In the genomic region with DNA sequence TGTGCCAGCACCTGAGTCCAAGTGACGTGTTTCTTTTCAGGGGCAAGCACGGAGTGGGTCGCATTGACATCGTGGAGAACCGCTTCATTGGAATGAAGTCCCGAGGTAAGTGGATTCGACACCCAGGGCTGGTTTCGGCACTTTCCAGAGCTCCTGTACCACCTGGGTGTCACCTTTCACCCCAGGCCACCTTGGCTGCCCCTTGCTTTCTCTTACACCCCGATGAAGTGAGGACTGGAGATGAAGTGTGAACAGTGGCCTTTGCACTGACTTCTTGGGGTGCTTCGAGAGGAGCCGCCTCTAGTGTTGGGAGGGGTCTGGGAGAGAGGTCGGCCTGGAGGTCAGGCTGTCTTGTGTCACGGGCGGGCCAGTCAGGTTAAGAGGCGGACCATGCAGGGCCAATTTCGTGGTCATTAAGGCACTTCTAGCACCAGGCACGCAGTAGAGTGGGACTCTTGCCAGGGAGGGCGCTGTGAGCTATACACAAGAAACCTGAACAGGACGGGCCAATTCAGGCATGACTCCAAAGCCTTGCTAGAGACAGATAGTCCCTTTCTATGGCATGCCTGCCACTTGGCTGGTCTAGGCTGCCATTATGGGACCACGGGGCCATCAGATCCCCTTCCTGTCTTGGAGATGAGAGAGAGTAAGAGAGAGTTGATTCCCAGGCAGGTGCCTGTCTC, we compare ENCODE assay signal across 10 mouse cellular contexts. TPM values are rescaled to one million over a fixed set of nuclear protein-coding genes. Genes with fewer than 3 reads are reported as not detected.
DNase-seq lines count a peak whose midpoint lies in the region; ATAC-seq and TF ChIP-seq lines count a peak whose summit lies in the region.
"Had no signal": no experiment of that assay in that cellular context is flagged by ENCODE, and none has a peak within 500 bp of the region (broad histone marks: within the 10 kb centered on the region; RNA-seq: fewer than 3 reads in every experiment).

No protein-coding gene starts in this region.

- H3K4me1 ChIP-seq in MEL (ENCODE audit: control insufficient read depth in 1 of 2, insufficient read depth in 2 of 2, low read length in 2 of 2): peaks cover 0 to 13% of the 10 kb centered on the region in 2 experiments; a peak in 2 of 4 replicates
- H3K4me1 ChIP-seq in cerebellum, adult 2 months (ENCODE audit: control insufficient read depth, insufficient read depth, low read length): peaks cover 5% of the 10 kb centered on the region
- H3K4me1 ChIP-seq in kidney, embryonic 14.5 days (ENCODE audit: control insufficient read depth, insufficient read depth, low read length): peaks cover 17% of the 10 kb centered on the region; the same call in 1 of the 2 replicates
- H3K4me1 ChIP-seq: liver, embryonic 12.5 days had no signal

- 43% methylated on average over 20 of the region's 20 CpGs for WGBS in cerebellum, adult 2 months
- WGBS in kidney, embryonic 14.5 days: 39% methylated on average over 20 of the region's 20 CpGs

- H3K9ac ChIP-seq in MEL (ENCODE audit: control insufficient read depth, low read depth, low read length, poor library complexity, severe bottlenecking): no peak overlapping the region
- no peak overlapping the region for H3K9ac ChIP-seq in kidney, embryonic 14.5 days (ENCODE audit: low read depth, low read length)
- H3K9ac ChIP-seq: liver, embryonic 12.5 days; neural tube, embryonic 13.5 days had no signal

- TF ChIP-seq RAD21 in MEL (IDR thresholded peaks at IDR 0.05; ENCODE audit: low read depth, low read length): no peak; the same call in 1 of the 2 replicates

- H3K27ac ChIP-seq in layer of hippocampus, adult 2 months: no peak overlapping the region
- no peak overlapping the region for H3K27ac ChIP-seq in MEL (ENCODE audit: control insufficient read depth, low read depth, low read length)
- no peak overlapping the region for H3K27ac ChIP-seq in cerebellum, adult 2 months (ENCODE audit: insufficient read depth, low read length)
- no peak overlapping the region for H3K27ac ChIP-seq in kidney, embryonic 14.5 days (ENCODE audit: low read depth, low read length)
- H3K27ac ChIP-seq: liver, embryonic 12.5 days; neural tube, embryonic 13.5 days had no signal

- H3K79me2 ChIP-seq in MEL (ENCODE audit: control insufficient read depth, insufficient read depth, low read length, poor library complexity): no peaks in the 10 kb centered on the region

- 0 out of 2 replicates have a peak, but pooled peaks have one; percentile 5 for TF ChIP-seq CTCF in layer of hippocampus, adult 2 months (conservative IDR thresholded peaks at IDR 0.05)
- TF ChIP-seq CTCF in MEL (IDR thresholded peaks at IDR 0.05 in 2 of 3, conservative IDR thresholded peaks at IDR 0.05 in 1 of 3; ENCODE audit: control insufficient read depth in 1 of 3, insufficient read depth in 1 of 3, low read depth in 2 of 3, low read length in 3 of 3, poor library complexity in 1 of 3, severe bottlenecking in 1 of 3): peak in 2 of 3 experiments; percentile 13 to 15; a peak in 1 of 6 replicates
- TF ChIP-seq CTCF in cerebellum, adult 2 months (IDR thresholded peaks at IDR 0.05; ENCODE audit: borderline replicate concordance, insufficient read depth, low read depth, low read length): no peak

- H3K9me3 ChIP-seq in MEL (replicated peaks; ENCODE audit: insufficient read depth, low read length): no peaks in the 10 kb centered on the region
- H3K9me3 ChIP-seq in kidney, embryonic 14.5 days (ENCODE audit: control insufficient read depth, low read length): no peaks in the 10 kb centered on the region
- H3K9me3 ChIP-seq: liver, embryonic 12.5 days; neural tube, embryonic 13.5 days had no signal

- TF ChIP-seq EP300 in MEL (IDR thresholded peaks at IDR 0.05; ENCODE audit: low read depth in 1 of 2, low read length in 2 of 2): no peak

- no peak for DNase-seq in layer of hippocampus, adult 2 months (ENCODE audit: low spot score in 2 of 2)
- DNase-seq in layer of hippocampus, adult 9-11 months: no peak
- peak; percentile 14 for DNase-seq in MEL (ENCODE audit: low read depth, low spot score)
- DNase-seq in cerebellum, adult 2 months: peak; percentile 53 to 57
- no peak for DNase-seq in thymus, adult 18-20 months
- DNase-seq in layer of hippocampus, adult 9-10 months (ENCODE audit: low spot score): no peak

- no peak for TF ChIP-seq POLR2A in MEL (IDR thresholded peaks at IDR 0.05; ENCODE audit: control insufficient read depth in 1 of 2, insufficient read depth in 1 of 2, low read depth in 1 of 2, low read length in 2 of 2, poor library complexity in 1 of 2)
- no peak for TF ChIP-seq POLR2A in cerebellum, adult 2 months (IDR thresholded peaks at IDR 0.05; ENCODE audit: borderline replicate concordance, insufficient read depth, low read length)

- no peaks in the 10 kb centered on the region for H3K27me3 ChIP-seq in MEL (ENCODE audit: control insufficient read depth in 1 of 2, insufficient read depth in 2 of 2, low read length in 2 of 2)
- no peaks in the 10 kb centered on the region for H3K27me3 ChIP-seq in cerebellum, adult 2 months (ENCODE audit: control insufficient read depth, insufficient read depth, low read length)
- peaks cover 10% of the 10 kb centered on the region; the same call in 1 of the 2 replicates for H3K27me3 ChIP-seq in kidney, embryonic 14.5 days (ENCODE audit: control insufficient read depth, insufficient read depth, low read length)

- no peak overlapping the region for H3K4me2 ChIP-seq in kidney, embryonic 14.5 days (replicated peaks; ENCODE audit: low read depth, low read length)
- H3K4me2 ChIP-seq: liver, embryonic 12.5 days; neural tube, embryonic 13.5 days had no signal

- H3K4me3 ChIP-seq in layer of hippocampus, adult 2 months: no peak overlapping the region
- no peak overlapping the region for H3K4me3 ChIP-seq in MEL (ENCODE audit: control insufficient read depth in 1 of 2, insufficient read depth in 1 of 2, low read depth in 2 of 2, low read length in 2 of 2)
- H3K4me3 ChIP-seq in cerebellum, adult 2 months (replicated peaks; ENCODE audit: insufficient read depth, low read depth, low read length): no peak overlapping the region
- H3K4me3 ChIP-seq in kidney, embryonic 14.5 days (ENCODE audit: low read length): no peak overlapping the region
- H3K4me3 ChIP-seq: erythroblast, embryonic 14.5 days; liver, embryonic 12.5 days; neural tube, embryonic 13.5 days had no signal

- ATAC-seq in kidney, embryonic 14.5 days (ENCODE audit: low FRiP score, low TSS enrichment): peak; percentile 52; the same call in 1 of the 2 replicates
- ATAC-seq: liver, embryonic 12.5 days had no signal

- H3K36me3 ChIP-seq in MEL (ENCODE audit: control insufficient read depth in 1 of 2, insufficient read depth in 2 of 2, low read length in 2 of 2): peaks cover 0 to 4% of the 10 kb centered on the region in 2 experiments; a peak in 3 of 4 replicates
- H3K36me3 ChIP-seq in kidney, embryonic 14.5 days (ENCODE audit: control insufficient read depth, insufficient read depth, low read length): no peaks in the 10 kb centered on the region
- H3K36me3 ChIP-seq: neural tube, embryonic 13.5 days had no signal

TF ChIP-seq in MEL, 35 proteins besides CTCF, POLR2A, EP300 and RAD21:
- TF ChIP-seq MEF2A (IDR thresholded peaks at IDR 0.05; ENCODE audit: extremely low read depth, insufficient replicate concordance, low read depth, low read length, poor library complexity, severe bottlenecking) (no peak), MAX (IDR thresholded peaks at IDR 0.05; ENCODE audit: low read length) (no peak), POLR2AphosphoS5 (IDR thresholded peaks at IDR 0.05; ENCODE audit: borderline replicate concordance, low read depth, low read length) (no peak), TCF12 (IDR thresholded peaks at IDR 0.05; ENCODE audit: low read depth, low read length) (no peak), USF2 (IDR thresholded peaks at IDR 0.05; ENCODE audit: borderline replicate concordance in 1 of 2, insufficient read depth in 1 of 2, low read depth in 1 of 2, low read length in 2 of 2) (no peak), MAFK (IDR thresholded peaks at IDR 0.05; ENCODE audit: borderline replicate concordance, low read depth, low read length) (no peak)

RNA-seq across cellular contexts. Expression of gene Ass1, which starts 31.6 kb away (rescaled TPM):
- total RNA-seq in layer of hippocampus, adult 2 months (2021): 10 to 100 TPM; 27.5 to 27.7 TPM
- 45.0 and 49.7 TPM in 2 replicates for total RNA-seq in MEL (2012; rRNA removed)
- 10 to 100 TPM in 1 of 2 experiments, not detected in 1; 88.0 TPM for polyA plus RNA-seq in MEL (2012; ENCODE audit: insufficient read depth in 1 of 2, insufficient read length in 2 of 2, low read depth in 1 of 2, low replicate concordance in 2 of 2, missing spikeins in 1 of 2)
- 27.4 and 29.9 TPM in 2 replicates for polyA plus RNA-seq in cerebellum, adult 2 months (2012; rRNA removed)
- 13.8 and 20.3 TPM in 2 replicates for polyA plus RNA-seq in kidney, embryonic 14.5 days (2014; fragmentation: Nextera tagmentation; extraction: Ambion mirVana)

Comparison
In these comparisons a context has a peak if more than half of its experiments do, and no peak if none do; other contexts are left out.
1. DNase-seq: peak in MEL (single experiment) and cerebellum, adult 2 months (2 of 2); none in layer of hippocampus, adult 2 months (0 of 2), layer of hippocampus, adult 9-11 months (single experiment), thymus, adult 18-20 months (0 of 2) and layer of hippocampus, adult 9-10 months (single experiment).